Mouse (Mus musculus) right cerebral cortex, postnatal 25 days (tissue): ENCODE results near the gene Luc7l3.

Source experiments
- DNase-seq: peaks from one replicate; pipeline ENCODE4 v3.0.0; 2022

The Luc7l3 gene

DNA sequence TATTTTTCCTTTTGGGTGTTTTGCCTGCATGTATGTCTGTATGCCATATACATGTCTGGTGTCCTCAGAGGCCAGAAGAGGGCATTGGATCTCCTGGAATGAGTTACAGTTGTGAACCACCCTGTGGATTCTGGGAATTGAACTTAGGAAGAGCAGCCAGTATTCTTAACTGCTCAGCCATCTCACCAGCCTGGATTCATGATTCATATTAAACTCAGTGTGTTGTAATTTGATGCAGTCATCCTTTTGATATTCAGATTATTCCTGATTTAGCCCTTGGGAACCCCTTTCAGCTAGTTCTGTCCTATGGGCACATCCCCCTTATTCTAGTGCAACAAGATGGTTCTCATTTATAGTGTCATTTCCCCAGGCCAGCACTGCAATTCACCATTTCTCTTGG, 14.8 kb upstream of the Luc7l3 start:
- DNase-seq, result no peak

DNA sequence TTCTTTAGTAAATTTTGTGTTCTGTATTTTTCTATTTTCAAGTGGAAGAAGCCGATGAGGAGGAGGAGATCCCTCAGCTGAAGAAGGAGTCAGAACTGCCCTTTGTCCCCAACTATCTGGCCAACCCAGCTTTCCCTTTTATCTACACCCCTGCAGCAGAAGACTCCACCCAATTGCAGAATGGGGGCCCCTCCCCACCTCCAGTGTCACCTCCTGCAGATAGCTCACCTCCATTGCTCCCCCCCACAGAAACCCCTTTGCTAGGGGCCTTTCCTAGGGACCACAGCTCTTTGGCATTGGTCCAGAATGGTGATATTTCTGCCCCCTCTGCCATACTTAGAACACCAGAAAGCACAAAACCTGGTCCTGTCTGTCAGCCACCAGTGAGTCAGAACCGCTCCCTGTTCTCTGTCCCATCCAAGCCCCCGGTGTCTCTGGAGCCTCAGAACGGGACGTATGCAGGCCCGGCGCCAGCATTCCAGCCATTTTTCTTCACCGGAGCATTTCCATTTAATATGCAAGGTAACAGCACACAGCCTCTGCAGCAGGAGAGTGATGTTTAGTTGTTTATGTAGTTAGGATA, 12.7 kb upstream of the Luc7l3 start:
- DNase-seq, result no peak

DNA sequence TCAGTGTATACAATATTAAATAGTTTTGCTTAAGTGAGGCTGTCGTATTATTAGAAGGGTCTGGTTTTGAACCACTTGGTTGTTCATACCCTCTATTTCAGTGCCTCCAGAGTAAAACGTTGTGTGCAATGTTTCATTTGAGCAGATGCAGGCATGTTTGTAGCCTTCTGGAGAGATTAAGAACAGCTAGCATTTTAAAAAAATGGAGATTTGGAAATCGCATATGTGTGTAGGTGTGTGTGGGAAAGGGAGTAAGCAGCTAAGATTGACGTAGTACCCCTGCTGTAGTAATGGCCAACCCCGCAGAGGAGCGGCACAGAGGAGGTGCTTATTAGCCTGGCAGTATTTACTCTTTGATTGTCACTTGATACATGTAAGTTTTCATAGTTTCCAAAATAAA, 10.9 kb upstream of the Luc7l3 start:
- DNase-seq, result no peak

DNA sequence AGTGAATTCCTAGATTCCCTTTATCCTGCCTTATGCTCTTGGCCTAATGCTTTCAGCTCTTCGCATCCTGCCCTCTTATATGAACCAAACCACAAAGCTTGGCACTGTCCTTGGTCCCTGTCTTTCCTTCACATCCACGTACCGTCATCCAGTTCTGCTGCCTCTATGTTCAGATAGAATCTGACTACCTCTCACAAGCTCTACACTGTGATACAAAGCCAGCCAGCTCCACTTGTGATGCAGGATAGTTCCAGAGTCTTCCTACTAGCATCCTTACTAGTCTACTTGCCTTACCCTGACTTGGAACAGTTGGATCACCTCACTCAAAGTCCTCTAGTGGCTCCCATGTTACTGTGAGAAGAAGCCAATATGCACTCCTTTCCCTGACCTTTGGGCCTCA, 8.4 kb upstream of the Luc7l3 start:
- no peak for DNase-seq

DNA sequence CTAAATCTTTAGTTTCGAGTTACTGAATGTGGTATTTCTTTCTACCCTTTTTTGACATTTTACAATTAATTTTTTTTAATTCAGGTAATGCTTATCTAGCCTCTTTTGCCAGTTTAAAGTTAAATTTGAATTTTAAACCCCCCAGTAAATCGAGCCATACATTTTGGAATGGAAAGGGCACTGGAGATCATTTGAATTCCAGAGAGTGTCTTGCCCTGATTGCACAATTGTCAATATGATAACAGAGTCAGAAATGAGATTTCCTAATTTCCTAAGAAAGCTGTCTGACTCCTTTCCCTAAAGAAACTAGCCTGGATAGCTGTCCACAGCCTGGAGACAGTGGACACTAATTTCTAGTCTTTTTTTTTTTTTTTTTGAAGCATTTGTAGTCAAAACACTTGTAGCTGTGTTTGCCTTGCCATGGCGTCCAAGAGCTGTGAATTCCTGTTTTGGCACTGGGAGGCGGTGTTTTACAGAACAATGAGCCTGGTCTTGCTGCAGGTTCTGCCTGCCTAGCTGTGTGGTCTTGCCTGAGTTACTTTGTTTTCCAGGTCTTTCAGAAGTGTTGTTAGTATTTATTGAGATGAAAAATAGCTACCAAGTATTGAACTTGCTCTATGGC, 7.6 kb upstream of the Luc7l3 start:
- peak; percentile 44 for DNase-seq

DNA sequence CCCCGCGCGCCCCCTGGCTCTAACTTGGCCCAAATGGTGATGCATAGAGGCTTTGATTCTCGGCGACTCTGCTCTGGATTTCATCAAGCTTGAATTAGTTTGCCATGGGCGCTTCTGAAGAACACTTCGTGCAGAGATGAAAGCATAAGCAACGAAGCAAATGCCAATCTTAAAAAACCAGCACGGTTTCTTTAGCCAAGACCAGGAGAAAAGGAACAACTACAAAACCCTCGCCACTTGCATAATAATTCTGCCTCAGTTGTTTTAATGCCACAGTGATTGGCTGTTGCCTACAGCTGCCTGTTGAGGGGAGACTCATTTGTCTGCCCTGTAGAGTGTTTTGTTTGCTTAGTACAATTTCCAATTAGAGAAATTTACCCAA, 6.8 kb upstream of the Luc7l3 start:
- no peak for DNase-seq

DNA sequence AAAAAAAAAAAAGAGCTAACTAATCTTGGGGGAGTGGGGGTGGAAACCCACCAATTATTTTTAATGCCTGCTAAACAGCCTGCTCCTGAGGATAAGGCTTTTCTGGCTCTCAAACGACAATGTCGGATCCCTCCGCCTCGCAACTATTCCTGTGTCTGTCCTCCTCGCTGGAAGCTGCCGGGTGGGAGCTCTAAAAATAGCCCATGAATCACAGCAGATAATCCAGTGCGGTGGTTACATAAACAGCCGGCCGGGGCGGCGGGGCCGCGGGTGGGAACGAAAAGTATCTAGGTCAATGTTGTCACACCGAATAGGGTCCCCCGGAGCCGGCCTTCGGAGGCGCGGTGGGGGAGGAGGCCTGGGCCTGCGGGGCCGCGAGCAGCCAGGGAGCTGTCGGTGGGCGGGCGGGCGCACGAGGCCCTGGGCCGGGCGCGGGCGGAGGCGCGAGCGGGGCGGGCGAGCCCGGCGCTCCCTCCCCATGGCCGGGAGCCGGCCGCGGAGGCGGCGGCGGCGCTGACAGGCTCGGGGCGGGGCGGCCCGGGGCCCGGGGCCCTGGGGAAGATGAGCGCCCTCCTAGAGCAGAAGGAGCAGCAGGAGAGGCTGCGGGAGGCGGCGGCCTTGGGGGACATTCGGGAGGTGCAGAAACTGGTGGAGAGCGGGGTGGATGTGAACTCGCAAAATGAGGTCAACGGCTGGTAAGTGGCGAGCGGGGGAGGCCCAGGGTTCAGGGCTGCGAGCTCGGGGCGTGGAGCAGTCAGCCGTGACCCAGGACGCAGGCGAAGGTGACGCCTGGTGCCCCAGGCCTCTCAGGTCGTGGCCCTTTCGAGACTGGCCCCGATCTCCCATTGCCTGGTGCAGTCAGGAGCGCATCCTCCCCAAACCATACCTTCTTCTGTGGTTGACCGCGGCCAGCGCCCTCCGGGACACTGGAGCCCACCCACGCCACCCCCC, 6.2 kb upstream of the Luc7l3 start, which contains the start of gene Ankrd40:
Gene Ankrd40 (plus strand): TSS at position 309 of the 951 bp plus-strand sequence.
- peak; percentile 97 for DNase-seq

DNA sequence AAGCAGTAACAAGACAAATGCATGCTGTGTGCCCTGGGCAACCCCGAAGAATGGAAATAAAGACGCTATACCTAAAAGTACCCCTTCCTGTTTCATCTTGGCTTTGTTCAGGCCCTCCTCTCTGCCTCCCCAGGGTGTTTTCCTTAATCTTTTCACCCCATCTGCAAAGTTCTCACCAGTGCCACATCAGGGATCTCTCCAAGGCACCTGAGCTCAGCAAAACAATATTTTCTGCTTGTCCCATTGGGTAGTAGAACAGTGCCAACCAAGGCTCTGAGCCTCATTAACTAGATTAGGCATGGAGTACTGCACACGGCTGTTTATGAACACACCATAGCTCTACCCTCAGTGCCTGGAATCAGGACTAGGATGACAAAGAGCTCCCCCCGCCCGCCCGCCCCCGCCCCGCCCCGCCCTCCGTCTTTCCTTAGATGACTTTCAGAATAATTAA, 5.2 kb upstream of the Luc7l3 start:
- DNase-seq, result no peak

DNA sequence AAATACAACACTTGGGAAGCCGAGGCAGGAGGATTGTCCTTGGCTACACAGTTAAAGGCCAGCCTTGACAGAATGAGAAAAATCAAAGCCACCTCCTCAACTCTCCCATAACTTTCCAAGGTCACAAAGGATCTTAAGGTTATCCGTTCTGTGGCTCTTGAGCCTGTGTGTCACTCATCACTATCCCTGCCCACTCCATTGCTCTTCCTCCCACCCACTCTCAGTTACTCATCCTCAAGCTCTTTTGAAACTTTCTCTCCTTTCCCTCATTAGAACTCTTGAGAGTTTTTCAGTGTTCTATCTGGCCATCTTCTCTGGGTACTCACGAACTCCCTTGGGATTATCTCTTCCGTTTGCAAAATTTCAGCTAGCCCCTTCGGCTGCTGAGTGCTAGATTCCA, 2.8 kb upstream of the Luc7l3 start:
- DNase-seq, result no peak

DNA sequence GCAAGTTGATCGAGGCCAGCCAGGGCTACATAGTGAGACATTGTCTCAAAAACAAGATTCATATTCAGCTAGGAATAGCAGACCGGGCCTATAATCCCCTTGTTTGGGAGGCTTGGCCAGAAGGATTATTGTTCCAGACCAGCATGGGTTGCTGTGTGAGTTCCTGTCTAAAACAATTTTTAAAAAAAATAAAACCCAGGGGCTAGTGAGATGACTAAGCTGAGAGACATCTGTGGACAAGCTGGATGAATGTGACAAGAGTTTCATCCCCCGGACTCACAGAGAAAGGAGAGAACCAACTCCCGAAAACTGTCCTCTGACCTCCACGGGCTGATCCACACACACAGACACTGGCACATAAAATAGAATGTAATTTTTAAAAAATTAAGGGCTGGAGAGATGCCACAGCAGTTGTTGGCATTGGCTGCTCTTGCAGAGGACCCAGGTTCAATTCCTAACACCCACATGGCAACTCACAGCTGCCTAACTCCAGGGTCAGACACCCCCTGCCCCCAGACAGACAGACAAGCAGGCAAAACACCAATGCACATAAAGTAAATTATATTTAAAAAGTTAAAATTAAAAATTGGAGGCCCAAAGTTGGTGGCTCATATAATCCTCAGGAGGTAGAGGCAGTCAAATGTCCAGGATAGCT, 1.6 kb upstream of the Luc7l3 start:
- no peak for DNase-seq

DNA sequence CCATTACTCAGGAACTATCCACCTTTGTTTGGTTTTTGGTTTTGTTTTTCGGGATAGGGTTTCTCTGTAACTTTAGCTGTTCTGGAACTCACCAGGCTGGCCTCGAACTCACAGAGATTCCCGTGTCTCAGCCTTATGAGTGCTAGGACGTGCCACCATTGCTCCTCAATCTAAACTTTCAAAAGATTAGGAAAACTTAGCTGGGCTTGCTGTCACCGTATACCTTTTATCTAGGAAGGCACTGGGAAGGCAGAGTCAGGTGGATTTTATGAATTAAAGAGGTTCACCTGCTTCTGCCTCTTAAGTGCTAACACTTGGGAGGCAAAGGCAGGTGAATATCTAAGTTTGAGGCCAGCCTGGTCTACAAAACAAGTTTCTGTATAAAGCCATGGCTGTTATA, 848 bp upstream of the Luc7l3 start:
- DNase-seq, result no peak

DNA sequence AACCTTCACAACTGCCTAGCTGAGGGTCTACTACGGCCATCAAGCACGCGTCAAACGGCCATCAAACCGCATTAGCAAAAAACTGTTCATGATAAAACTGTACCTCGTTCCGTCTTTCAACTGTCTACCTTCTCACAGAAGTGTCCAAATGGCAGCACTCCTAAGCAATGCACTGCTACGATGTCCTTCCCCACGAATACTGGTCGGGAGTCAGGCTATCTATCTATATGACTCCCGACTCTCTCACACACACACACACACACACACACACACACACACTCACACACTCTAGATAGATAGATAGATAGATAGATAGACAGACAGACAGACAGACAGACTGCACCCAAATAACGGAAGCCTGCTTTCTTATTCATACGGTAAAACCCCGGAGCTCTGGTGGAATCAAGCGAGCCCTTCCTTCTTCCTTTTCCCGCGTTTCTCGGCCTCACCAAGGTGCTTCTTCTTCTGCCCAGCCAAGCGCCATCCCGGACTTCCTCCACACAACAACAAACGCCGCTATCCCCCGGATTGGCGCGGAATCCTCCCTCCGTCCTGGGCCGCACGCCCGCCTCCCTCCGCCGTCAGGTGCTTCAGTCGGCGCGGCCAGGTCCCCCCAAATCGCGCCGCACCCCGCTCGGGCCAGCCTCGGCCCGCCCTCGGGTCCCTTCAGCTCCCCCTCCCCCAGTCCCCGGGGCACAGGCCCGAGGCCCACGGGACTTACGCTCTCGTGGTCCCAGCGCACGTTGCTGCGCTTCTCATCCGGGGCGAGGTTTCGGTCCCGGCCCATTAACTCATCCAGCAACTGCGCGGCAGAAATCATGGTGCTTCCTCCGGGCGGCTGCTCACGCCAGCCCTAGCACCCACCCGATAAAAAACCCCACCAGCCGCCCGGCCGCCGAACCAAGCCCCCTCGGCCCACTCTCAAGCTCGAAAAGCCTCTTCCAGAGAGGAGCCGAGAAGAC, 538 bp downstream of the Luc7l3 start:
- DNase-seq, result no peak

DNA sequence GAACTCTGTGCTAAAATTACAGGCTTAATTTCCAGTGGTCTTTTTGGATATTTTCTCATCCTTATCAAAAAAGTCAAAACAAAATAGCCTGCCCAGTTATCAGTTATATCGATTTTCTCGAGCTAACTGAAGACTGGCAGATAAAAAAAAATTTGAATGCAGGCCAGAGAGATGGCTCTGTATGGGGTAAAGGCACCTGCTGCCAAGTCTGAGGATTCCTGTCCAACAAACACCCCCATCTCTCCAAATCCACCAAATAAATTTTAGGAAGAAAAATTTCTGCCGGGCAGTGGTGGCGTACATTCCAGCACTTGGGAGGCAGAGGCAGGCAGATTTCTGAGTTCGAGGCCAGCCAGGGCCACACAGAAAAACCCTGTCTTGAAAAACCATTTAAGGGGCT, 3.7 kb downstream of the Luc7l3 start:
- no peak for DNase-seq

DNA sequence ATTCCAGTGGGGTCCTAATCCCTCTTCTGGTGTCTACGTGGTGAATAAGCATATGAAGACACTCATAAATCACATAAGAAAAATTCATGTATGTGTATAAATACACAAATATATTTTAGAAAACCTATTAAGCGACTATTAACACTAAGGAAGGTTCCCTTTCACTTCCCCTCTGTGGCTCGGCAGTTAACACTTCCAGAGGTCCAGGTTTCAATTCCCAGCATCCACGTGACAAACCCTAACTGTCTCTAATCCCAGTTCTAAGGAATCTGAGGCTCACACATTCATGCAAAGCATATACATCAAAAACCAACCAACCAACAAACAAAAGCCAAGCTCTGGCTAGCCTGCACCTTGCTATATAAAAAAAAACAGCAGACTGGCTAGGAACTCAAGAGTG, 4.3 kb downstream of the Luc7l3 start:
- no peak for DNase-seq

DNA sequence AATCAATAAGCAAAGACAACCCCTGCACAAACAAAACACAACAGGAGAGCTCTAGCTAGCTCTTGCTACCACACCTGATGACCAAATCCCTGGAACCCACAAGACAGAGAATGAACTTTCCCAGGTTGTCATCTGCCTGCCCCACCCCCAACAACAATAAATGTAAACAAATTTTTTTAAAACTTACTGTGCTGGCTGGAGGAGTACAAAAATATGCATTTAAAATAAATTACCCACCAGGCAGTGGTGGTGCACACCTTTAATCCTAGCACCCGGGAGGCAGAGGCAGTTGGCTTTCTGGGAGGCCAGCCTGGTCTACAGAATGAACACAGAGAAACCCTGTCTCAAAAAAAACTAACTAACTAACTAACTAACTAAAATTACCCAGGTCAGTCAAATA, 4.8 kb downstream of the Luc7l3 start:
- no peak for DNase-seq

DNA sequence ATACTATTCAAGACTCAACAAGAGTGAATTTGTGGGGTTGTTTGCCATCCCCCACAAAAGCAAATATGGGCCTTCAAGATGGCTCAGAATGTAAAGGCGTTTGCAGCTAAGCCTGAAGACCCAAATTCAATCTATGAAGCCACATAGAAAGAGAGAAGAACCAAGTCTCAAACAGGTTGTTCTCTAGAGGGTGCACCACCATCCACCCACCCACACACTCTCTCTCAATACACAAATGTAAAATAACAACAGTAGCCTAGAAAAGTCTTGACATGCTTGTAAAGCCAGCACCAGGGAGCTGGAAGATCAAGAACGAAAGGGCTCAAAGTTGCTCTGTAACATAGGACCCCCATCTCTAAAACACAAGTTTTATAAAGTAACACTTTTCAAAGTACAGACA, 5.3 kb downstream of the Luc7l3 start:
- no peak for DNase-seq

DNA sequence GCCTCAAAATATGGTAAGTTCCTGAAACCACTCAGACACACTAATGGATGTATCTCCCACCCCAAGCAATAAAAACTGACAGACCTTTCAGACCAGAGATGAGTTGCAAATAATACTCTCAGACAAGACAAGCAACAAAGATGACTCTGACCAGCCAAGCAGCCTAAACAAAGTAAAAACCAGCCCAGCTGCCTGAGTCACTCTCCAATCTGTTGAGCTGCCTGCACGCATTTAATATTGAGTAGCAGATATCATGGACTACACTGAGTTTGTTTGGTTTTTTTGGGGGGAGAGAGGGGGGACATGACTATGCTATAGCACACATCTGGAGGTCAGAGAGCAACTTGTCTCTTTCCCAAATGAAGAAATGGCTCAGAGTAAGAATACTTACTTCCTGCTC, 6.5 kb downstream of the Luc7l3 start:
- no peak for DNase-seq

DNA sequence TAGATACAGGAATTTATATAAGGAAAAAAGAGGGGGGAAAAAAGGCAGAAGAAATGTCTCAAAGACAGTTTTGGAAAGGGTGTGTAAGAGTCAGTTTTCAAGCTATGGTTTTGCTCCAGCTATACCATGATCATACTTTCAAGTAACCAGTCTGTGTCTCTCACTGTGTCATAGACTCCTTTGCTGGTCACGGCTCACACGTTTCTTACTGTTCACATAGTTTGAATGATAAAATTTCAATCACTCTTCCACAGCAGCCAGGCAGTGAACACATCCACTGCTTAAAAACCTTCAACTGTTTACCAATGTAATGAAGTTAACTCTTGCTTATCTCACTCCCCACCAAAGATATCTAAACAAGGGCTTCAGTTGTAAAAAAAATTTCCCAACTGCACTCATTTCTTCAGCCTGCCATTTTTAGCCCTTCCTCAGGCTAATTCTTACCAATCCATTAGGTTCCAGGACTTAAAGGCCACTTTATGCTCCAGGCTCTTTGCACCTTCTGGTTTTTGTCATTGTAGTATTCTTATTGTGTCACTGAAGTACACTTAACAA, 7.6 kb downstream of the Luc7l3 start:
- no peak for DNase-seq

DNA sequence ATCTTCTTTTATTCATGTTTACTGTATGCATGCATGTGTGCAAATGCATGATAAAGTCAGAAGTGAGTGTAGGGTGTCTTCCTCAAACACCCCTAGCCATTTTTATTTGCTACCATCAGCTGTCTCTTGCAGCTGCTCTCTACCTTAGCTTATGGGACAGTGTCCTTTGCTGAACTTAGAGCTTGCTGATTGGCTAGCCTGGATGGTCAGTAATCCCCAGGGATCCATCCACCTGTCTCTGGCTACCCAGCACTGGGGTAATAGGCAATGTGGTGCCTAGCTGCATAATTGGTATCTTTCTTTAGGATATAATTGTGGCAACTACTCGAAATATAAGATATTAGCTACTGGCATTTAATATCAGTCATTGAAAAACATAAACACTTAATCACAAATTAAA, 9.1 kb downstream of the Luc7l3 start:
- no peak for DNase-seq

DNA sequence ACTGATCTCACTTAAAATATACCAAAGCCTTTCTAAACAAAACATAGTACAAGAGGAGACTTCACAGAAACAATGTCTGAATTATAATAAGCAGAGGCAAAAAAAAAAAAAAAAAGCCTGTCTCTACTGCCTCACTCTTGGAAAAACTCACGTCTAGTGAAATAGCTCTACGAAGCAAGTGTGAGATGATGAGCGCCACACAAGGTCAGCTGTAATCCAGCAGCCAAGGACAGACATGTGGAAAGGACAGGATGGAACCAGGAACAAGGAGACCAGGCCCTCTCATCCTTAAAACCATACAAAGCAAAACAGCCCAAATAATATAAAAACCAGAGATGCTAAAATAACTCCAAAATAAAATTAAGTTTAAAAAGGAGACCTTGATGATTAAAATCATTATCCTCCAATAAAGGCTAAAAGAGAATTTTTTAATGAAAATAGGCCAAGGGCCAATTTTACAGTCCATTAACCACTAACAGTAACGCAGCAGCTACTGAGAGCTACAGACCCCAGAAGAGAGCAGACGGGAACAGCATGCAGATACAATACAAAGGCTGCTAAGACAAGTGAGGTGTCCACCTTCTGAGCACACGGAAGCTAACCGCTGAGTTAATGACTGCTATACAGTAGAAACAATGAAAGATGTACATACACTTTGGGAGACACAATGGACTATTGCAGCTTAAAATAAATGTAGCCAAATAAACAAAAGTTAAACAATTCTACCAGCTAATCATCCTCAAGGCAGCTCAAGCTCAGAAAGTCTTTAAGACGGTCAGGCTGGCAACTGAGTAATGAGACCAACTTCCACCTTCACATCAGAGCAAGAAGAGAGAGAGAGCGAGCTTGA, 26.6 kb downstream of the Luc7l3 start:
- no peak for DNase-seq
